Mouse (Mus musculus) liver, adult 2 months (tissue): ENCODE data around the gene Me1. TPM values are rescaled to one million over a fixed set of nuclear protein-coding genes. Genes with fewer than 3 reads are reported as not detected.

Experiments
- DNase-seq: peaks from one replicate; pipeline ENCODE4 v3.0.0-alpha.2; 2011; ENCODE audit warnings: low read depth, low spot score; ENCODE audit errors: extremely low read depth
- H3K27ac ChIP-seq: fragments of 200-500 bp; replicated peaks from 2 replicates; pipeline ENCODE4 v1.5.1; 2012; ENCODE audit warnings: low read depth, mild to moderate bottlenecking, control low read depth, inconsistent platforms, low read length; ENCODE audit not compliant: insufficient read depth
- H3K27me3 ChIP-seq: fragments of 200-500 bp; 2 replicates; pipeline ENCODE4 v1.6.1; 2012; ENCODE audit warnings: mild to moderate bottlenecking, moderate library complexity, low read length, inconsistent platforms; ENCODE audit not compliant: control insufficient read depth, insufficient read depth
- H3K36me3 ChIP-seq: fragments of 200-500 bp; 2 replicates; pipeline ENCODE4 v1.6.1; 2012; ENCODE audit warnings: low read length, inconsistent platforms; ENCODE audit not compliant: control insufficient read depth, insufficient read depth
- H3K4me1 ChIP-seq: fragments of 200-500 bp; 2 replicates; pipeline ENCODE4 v1.6.1; 2011; ENCODE audit warnings: low read length; ENCODE audit not compliant: control insufficient read depth, insufficient read depth
- H3K4me3 ChIP-seq: fragments of 200-500 bp; 2 replicates; pipeline ENCODE4 v1.5.1; 2011; ENCODE audit warnings: low read depth, mild to moderate bottlenecking, control low read depth, low read length, moderate library complexity; ENCODE audit not compliant: insufficient read depth
- H3K79me2 ChIP-seq: fragments of 200-500 bp; 2 replicates; pipeline ENCODE4 v1.6.1; 2012; ENCODE audit warnings: inconsistent platforms, mild to moderate bottlenecking, low read length, moderate library complexity; ENCODE audit not compliant: control insufficient read depth, insufficient read depth
- H3K9ac ChIP-seq: fragments of 200-500 bp; 2 replicates; pipeline ENCODE4 v1.6.1; 2012; ENCODE audit warnings: low read depth, mild to moderate bottlenecking, control low read depth, inconsistent platforms, low read length
- CTCF ChIP-seq: fragments of 200-500 bp; IDR thresholded peaks from 2 replicates; pipeline ENCODE4 v1.5.1; 2011; ENCODE audit warnings: low read depth, low read length, control low read depth
- POLR2A ChIP-seq: fragments of 200-500 bp; IDR thresholded peaks from 2 replicates; pipeline ENCODE4 v1.6.1; 2011; ENCODE audit warnings: low read length, control low read depth; ENCODE audit not compliant: insufficient read depth; ENCODE audit errors: extremely low read depth
- WGBS: fragments of 180-500 bp; shearing (Covaris S2); methylation state at CpG from one replicate; pipeline ENCODE4 v1.1.7; 2018; 5-methylcytosine and 5-hydroxymethylcytosine counted together
- polyA plus RNA-seq: library from polyadenylated mRNA; depleted of rRNA; stranded (reverse); fragments of >200 nt; gene quantifications from 2 replicates; pipeline ENCODE4 v1.2.3, GENCODE M21; 2012
- total RNA-seq: library from RNA; depleted of rRNA; stranded (reverse); fragments of >200 nt; gene quantifications from 2 replicates; pipeline ENCODE4 v1.2.3, GENCODE M21; 2014

Gene Me1
- total and polyA plus RNA-seq, 2 experiments: 87.4 to 101 TPM

- WGBS: 89% methylated on average over 12 of the region's 12 CpGs
- no peak for TF ChIP-seq CTCF
- TF ChIP-seq POLR2A: no peak
- Histone ChIP-seq H3K9ac (no peak overlapping the region), H3K27me3 (no peaks in the 10 kb centered on the region), H3K4me1 (no peaks in the 10 kb centered on the region), H3K79me2 (no peaks in the 10 kb centered on the region), H3K36me3 (peaks cover 53% of the 10 kb centered on the region), H3K4me3 (no peak overlapping the region), H3K27ac (no peak overlapping the region)
- no peak for DNase-seq
Measured at GRCm38 (mm10) chr9:86624039-86624438, 71.7 kb downstream of the Me1 start.

DNA sequence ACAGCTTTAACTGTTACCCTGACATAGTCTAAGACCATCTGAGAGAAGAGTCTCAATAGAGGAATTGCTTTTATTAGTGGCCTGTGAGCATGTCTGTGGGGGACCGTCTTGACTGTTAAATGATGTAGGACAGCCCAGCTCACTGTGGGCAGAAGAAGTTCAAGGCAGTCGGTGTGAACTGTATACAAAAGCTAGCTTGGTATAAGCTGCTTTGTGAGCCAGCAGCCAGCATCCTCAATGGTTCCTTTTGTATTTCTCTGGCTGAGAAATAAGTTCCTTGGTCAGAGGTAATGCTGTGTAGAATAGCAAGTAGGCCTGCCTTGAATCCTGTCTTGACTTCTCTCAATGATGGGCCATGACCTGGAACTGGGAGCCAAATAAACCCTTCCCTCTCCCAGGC is 73.7 kb downstream of the Me1 start:
- Histone ChIP-seq H3K9ac (no peak overlapping the region), H3K27ac (no peak overlapping the region), H3K36me3 (peaks cover 57% of the 10 kb centered on the region), H3K79me2 (no peaks in the 10 kb centered on the region), H3K27me3 (no peaks in the 10 kb centered on the region), H3K4me1 (no peaks in the 10 kb centered on the region), H3K4me3 (no peak overlapping the region)
- no peak for TF ChIP-seq CTCF
- TF ChIP-seq POLR2A: no peak
- WGBS: 92% methylated on average over 2 of the region's 2 CpGs
- no peak for DNase-seq

- no peak overlapping the region for H3K9ac ChIP-seq
- no peaks in the 10 kb centered on the region for H3K79me2 ChIP-seq
- no peaks in the 10 kb centered on the region for H3K4me1 ChIP-seq
- peaks cover 64% of the 10 kb centered on the region for H3K36me3 ChIP-seq
- no peak overlapping the region for H3K27ac ChIP-seq
- no peak for TF ChIP-seq POLR2A
- H3K4me3 ChIP-seq: no peak overlapping the region
- H3K27me3 ChIP-seq: no peaks in the 10 kb centered on the region
- WGBS: 87% methylated on average over 10 of the region's 10 CpGs
- no peak for DNase-seq
Measured at GRCm38 (mm10) chr9:86619341-86620139, 76.2 kb downstream of the Me1 start.

GRCm38 (mm10) chr9:86617837-86618492 is 77.8 kb downstream of the Me1 start:
- no peak for TF ChIP-seq CTCF
- no peak for TF ChIP-seq POLR2A
- WGBS: 64% methylated on average over 7 of the region's 7 CpGs
- Histone ChIP-seq H3K9ac (no peak overlapping the region; the same call in 1 of the 2 replicates), H3K79me2 (no peaks in the 10 kb centered on the region), H3K4me1 (no peaks in the 10 kb centered on the region), H3K27me3 (no peaks in the 10 kb centered on the region), H3K4me3 (no peak overlapping the region), H3K36me3 (peaks cover 65% of the 10 kb centered on the region), H3K27ac (no peak overlapping the region)
- DNase-seq: no peak

GRCm38 (mm10) chr9:86615765-86616164 is 80.0 kb downstream of the Me1 start:
- Histone ChIP-seq H3K27ac (no peak overlapping the region), H3K79me2 (no peaks in the 10 kb centered on the region), H3K4me3 (no peak overlapping the region), H3K4me1 (no peaks in the 10 kb centered on the region), H3K27me3 (no peaks in the 10 kb centered on the region), H3K9ac (no peak overlapping the region), H3K36me3 (peaks cover 70% of the 10 kb centered on the region)
- no peak for TF ChIP-seq POLR2A
- TF ChIP-seq CTCF: no peak
- DNase-seq: no peak
- 81% methylated on average over 1 of the region's 1 CpGs for WGBS

DNA sequence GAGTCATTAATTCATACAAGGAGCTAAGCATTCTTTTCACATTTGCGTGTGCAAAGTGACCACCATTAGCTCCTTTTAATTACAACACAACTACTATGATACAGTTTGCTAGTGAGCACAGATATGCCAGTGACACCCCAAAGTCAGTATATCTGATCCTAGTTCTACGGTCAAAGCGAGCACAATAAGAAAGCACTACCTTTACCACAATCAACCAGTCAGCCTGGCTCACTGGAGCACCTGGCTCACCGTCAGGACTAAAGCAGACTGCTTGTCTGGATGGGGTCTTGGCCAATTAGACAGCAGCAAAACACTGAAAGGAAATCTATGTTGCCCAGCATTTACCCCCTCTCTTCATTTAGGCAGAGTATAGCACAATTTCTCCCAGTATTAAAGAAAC is 83.7 kb downstream of the Me1 start:
- H3K79me2 ChIP-seq: no peaks in the 10 kb centered on the region
- no peak overlapping the region for H3K27ac ChIP-seq
- peaks cover 63% of the 10 kb centered on the region for H3K36me3 ChIP-seq
- no peaks in the 10 kb centered on the region for H3K27me3 ChIP-seq
- no peak overlapping the region for H3K4me3 ChIP-seq
- DNase-seq: no peak
- 95% methylated on average over 4 of the region's 4 CpGs for WGBS
- H3K4me1 ChIP-seq: no peaks in the 10 kb centered on the region
- TF ChIP-seq POLR2A (no peak), CTCF (no peak)
- H3K9ac ChIP-seq: no peak overlapping the region
